Mouse (Mus musculus) heart, postnatal 0 days (tissue): ENCODE results near the gene Hoxa11. TPM values are rescaled to one million over a fixed set of nuclear protein-coding genes. Genes with fewer than 3 reads are reported as not detected.

Experiments used
- ATAC-seq: fragments of 200-750 bp; cut with Nextera tagmentation; 2 replicates; pipeline ENCODE4 v1.8.0; 2017; ENCODE audit warnings: low read depth, moderate number of reproducible peaks, moderate library complexity; ENCODE audit not compliant: insufficient read depth
- DNase-seq: peaks from one replicate; pipeline ENCODE4 v3.0.0-alpha.2; 2016; ENCODE audit warnings: low spot score
- H3K27ac ChIP-seq: fragments of 300-500 bp; sonication (generic); 2 replicates; pipeline ENCODE4 v1.5.1; 2014; ENCODE audit warnings: low read depth, mild to moderate bottlenecking
- H3K27me3 ChIP-seq: fragments of 300-500 bp; sonication (generic); 2 replicates; pipeline ENCODE4 v1.6.1; 2014; ENCODE audit warnings: low read length, mixed read lengths; ENCODE audit not compliant: control insufficient read depth, insufficient read depth
- H3K36me3 ChIP-seq: fragments of 300-500 bp; sonication (generic); replicated peaks from 2 replicates; pipeline ENCODE4 v1.6.1; 2014; ENCODE audit warnings: low read length, mixed read lengths; ENCODE audit not compliant: control insufficient read depth, insufficient read depth
- H3K4me1 ChIP-seq: fragments of 300-500 bp; sonication (generic); 2 replicates; pipeline ENCODE4 v1.6.1; 2014; ENCODE audit warnings: antibody characterized with exemption; ENCODE audit not compliant: control insufficient read depth, insufficient read depth
- H3K4me2 ChIP-seq: fragments of 300-500 bp; sonication (generic); 2 replicates; pipeline ENCODE4 v1.6.1; 2014; ENCODE audit warnings: low read depth, mild to moderate bottlenecking, low read length, moderate library complexity
- H3K4me3 ChIP-seq: fragments of 300-500 bp; sonication (generic); 2 replicates; pipeline ENCODE4 v1.5.1; 2014; ENCODE audit warnings: low read depth, low read length
- H3K9ac ChIP-seq: fragments of 300-500 bp; sonication (generic); replicated peaks from 2 replicates; pipeline ENCODE4 v1.6.1; 2014; ENCODE audit warnings: low read depth, low read length, mixed read lengths
- H3K9me3 ChIP-seq: fragments of 300-500 bp; sonication (generic); replicated peaks from 2 replicates; pipeline ENCODE4 v1.6.1; 2016; ENCODE audit warnings: low read length; ENCODE audit not compliant: control insufficient read depth
- CTCF ChIP-seq: IDR thresholded peaks from 2 replicates; pipeline ENCODE4 v1.5.1; 2016; ENCODE audit warnings: antibody characterized with exemption, control low read depth, low read depth
- EP300 ChIP-seq: IDR thresholded peaks from 2 replicates; pipeline ENCODE4 v1.6.1; 2016; ENCODE audit warnings: antibody characterized with exemption, low read depth
- WGBS: fragments of 180-500 bp; shearing (Covaris S2); extraction: QIAGEN DNeasy Blood & Tissue Kit; methylation state at CpG from one replicate; pipeline ENCODE4 v1.1.7; 2014; 5-methylcytosine and 5-hydroxymethylcytosine counted together
- polyA plus RNA-seq: library from polyadenylated mRNA; unstranded; fragments of >200 nt; fragmentation: Nextera tagmentation; extraction: Ambion mirVana; gene quantifications from 2 replicates; pipeline ENCODE4 v1.2.1, GENCODE M21; 2015
- total RNA-seq: library from RNA; depleted of rRNA; stranded (reverse); fragments of >200 nt; gene quantifications from 2 replicates; pipeline ENCODE4 v1.2.3, GENCODE M21; 2014; ENCODE audit warnings: low replicate concordance

Hoxa11 gene
- total and polyA plus RNA-seq, 2 experiments from 2014 or later: 0.11 TPM; not detected in 1

DNA sequence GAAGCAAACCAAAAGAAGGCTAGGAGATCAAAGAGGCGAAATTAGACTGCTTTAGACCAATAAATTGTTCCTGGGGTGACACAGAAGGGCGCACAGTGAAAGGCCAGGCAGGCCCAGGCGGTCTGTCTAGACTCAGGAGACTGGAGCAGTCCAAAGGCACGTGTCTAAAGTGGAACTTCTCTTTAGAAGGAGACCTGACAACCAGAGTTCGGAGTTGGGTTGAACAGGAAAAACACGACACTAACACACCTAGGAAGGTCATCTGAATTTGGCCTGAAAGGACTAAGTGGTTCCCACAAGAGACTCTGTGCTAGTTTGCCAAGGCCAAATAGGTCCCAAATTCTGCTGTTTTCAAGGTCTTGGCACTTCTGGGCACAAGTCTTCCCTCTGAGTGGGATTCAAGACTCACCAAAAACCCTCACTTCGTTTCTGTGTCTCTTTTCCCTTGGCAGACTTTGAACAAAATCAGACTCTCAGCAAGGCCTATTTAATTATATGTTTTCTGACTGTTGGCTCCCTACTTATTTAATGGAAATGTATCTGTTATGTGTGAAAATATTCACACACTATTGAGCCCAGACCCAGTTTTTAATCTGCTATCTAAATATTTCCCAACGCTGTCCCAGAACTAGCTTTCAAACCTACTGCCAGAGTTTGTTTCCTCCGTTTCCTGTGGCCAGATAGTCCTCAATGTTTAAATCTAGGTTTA, 26.2 kb downstream of the Hoxa11 start:
- 43% methylated on average over 9 of the region's 9 CpGs for WGBS
- H3K9ac ChIP-seq: no peak overlapping the region
- no peak overlapping the region for H3K4me2 ChIP-seq
- no peak for DNase-seq
- no peaks in the 10 kb centered on the region for H3K9me3 ChIP-seq
- no peak for ATAC-seq
- TF ChIP-seq EP300: no peak
- TF ChIP-seq CTCF: no peak
- H3K27ac ChIP-seq: no peak overlapping the region
- no peak overlapping the region for H3K4me3 ChIP-seq
- H3K4me1 ChIP-seq: no peaks in the 10 kb centered on the region
- H3K27me3 ChIP-seq: peaks cover 100% of the 10 kb centered on the region
- no peaks in the 10 kb centered on the region for H3K36me3 ChIP-seq

DNA sequence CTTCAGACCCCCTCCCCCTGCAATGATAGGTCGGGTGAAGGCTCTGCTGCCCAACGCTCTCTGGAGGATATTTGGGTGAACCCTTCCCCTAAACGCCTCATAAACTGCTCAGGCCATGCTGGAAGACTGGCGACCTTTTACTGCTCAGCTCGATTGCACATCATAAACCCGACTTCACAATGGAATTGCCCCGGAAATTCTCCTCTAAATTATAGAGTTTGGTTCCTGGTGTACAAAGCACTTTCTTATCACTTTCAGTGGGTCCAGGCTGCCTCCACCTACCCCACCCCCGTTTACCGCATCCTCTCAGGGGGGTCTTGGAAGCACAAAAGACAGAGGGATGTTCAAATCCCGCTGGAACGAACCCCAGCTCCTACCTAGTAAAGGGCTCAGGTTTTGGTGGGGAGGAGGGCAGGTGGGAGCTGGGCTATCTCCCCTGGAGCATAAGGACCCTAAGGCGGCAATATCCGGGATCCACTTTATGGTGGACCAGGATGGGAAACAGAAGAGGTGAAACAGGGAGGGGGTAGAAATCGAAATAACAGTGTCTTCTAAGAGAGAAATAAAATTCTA, 26.9 kb downstream of the Hoxa11 start:
- Histone ChIP-seq H3K9me3 (no peaks in the 10 kb centered on the region), H3K4me2 (no peak overlapping the region), H3K9ac (no peak overlapping the region), H3K4me1 (no peaks in the 10 kb centered on the region), H3K36me3 (no peaks in the 10 kb centered on the region), H3K27ac (no peak overlapping the region), H3K4me3 (no peak overlapping the region), H3K27me3 (peaks cover 100% of the 10 kb centered on the region)
- no peak for DNase-seq
- TF ChIP-seq EP300 (no peak), CTCF (no peak)
- no peak for ATAC-seq
- WGBS: 14% methylated on average over 14 of the region's 14 CpGs

- H3K4me2 ChIP-seq: peak overlapping the region; percentile 45; the same call in 1 of the 2 replicates
- 10% methylated on average over 23 of the region's 23 CpGs for WGBS
- H3K27me3 ChIP-seq: peaks cover 100% of the 10 kb centered on the region
Observed at GRCm38 (mm10) chr6:52217895-52218642, 27.5 kb downstream of the Hoxa11 start.

DNA sequence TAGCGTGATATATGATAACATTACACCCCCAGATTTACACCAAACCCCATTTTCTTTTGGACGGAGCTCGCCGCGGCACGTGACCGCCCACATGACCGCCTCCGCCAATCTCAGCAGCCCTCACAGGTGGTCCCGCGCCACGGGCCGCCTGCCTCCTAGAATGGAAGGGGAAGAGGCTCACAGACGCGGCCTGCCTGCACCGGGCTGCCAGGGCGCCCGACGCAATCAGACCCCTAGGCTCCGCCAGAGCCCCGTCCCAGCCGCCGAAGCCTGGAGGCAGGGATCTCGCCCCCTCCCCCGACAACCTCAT, 28.2 kb downstream of the Hoxa11 start:
- H3K4me3 ChIP-seq: peak overlapping the region; percentile 33
- peak overlapping the region; percentile 45 for H3K4me2 ChIP-seq
- H3K9me3 ChIP-seq: no peaks in the 10 kb centered on the region
- no peaks in the 10 kb centered on the region for H3K36me3 ChIP-seq
- H3K4me1 ChIP-seq: no peaks in the 10 kb centered on the region
- TF ChIP-seq CTCF: no peak
- TF ChIP-seq EP300: no peak
- no peak for DNase-seq
- 1% methylated on average over 25 of the region's 25 CpGs for WGBS
- H3K9ac ChIP-seq: no peak overlapping the region
- no peak overlapping the region for H3K27ac ChIP-seq
- H3K27me3 ChIP-seq: peaks cover 100% of the 10 kb centered on the region
- ATAC-seq: no peak

More at GRCm38 (mm10) chr6:52217895-52218642, 27.5 kb downstream of the Hoxa11 start:
- Histone ChIP-seq H3K9me3 (no peaks in the 10 kb centered on the region), H3K4me3 (peak overlapping the region; percentile 33), H3K9ac (no peak overlapping the region), H3K27ac (no peak overlapping the region), H3K4me1 (no peaks in the 10 kb centered on the region), H3K36me3 (no peaks in the 10 kb centered on the region)
- no peak for ATAC-seq
- TF ChIP-seq CTCF (no peak), EP300 (no peak)
- DNase-seq: no peak

DNA sequence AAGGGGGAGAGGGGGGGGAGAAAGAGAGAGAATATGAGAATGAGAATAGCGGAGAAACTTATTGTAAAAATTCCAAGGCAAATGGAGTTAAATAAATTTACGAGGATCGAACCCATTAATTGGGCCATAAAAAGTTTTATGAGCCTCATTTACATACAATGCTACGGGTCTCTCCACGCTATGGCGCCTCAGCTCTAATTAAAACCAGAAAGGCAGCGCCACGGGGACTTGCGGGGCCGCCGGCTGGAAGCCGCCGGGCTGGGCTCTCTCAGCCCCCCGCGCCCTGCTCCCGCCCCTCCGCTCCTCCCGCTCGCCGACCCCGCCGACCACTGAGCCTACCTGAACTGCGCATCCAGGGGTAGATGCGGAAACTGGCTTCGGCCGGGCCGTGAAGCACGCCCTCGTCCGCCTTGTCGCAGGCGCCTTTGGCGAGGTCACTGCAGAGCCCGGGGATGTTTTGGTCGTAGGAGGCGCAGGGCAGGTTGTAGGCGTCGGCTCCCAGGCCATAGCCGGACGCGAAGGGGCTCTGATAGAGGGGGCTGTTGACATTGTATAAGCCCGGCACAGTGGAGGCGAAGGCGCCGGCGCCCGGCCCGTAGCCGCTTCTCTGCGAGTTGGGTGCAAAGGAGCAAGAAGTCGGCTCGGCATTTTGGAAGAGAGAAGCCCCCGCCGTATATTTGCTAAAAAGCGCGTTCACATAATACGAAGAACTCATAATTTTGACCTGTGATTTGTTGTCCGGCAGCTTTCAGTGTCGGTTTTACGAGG, 28.7 kb downstream of the Hoxa11 start:
- DNase-seq (no peak), ATAC-seq (no peak)
- Histone ChIP-seq H3K4me1 (no peaks in the 10 kb centered on the region), H3K36me3 (no peaks in the 10 kb centered on the region), H3K9ac (no peak overlapping the region), H3K4me2 (peak overlapping the region; percentile 45), H3K27me3 (peaks cover 100% of the 10 kb centered on the region), H3K4me3 (peak overlapping the region; percentile 33), H3K9me3 (no peaks in the 10 kb centered on the region), H3K27ac (no peak overlapping the region)
- WGBS: 3% methylated on average over 60 of the region's 60 CpGs
- TF ChIP-seq CTCF (no peak), EP300 (no peak)
